Mouse (Mus musculus) heart, postnatal 14 days (tissue): ENCODE measurements at regions not wholly inside any gene's neighbourhood (a gene's known extent, or its start where the extent isn't known, plus 50 kb on each side); places are given as distances from the start of the nearest gene placed in this dataset.
A peak's percentile ranks its signal among the peaks of the same experiment; 100 is the strongest.

Source experiments
- DNase-seq, 2 experiments: peaks; one replicate each; pipeline ENCODE4 v3.0.0; 2021 to 2022
- intact Hi-C: fragments of 180-260 bp; cut with DNase I; formaldehyde crosslinking; loops from one replicate; pipeline ENCODE4 v1.15.1; 2025

DNA sequence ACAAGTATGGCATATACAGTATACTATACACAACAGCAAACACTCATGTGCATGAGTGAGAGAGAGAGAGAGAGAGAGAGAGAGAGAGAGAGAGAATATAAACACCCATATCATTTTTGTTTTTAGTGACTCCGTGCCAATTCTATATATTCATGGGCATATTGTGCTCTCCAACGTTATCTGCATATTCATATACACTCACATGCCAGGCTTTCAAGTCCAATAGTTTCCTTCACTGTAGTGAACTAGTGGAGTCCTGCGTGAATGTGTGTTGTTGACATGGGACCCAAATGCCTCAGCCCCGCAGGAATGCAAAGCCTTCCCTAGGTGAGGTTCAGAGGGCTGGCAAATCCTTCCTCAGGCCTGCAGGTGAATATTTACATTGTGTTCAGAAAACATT, 53.4 kb upstream of the Nab1 start:
- no peak for DNase-seq
- intact Hi-C loops, result no loop called here

DNA sequence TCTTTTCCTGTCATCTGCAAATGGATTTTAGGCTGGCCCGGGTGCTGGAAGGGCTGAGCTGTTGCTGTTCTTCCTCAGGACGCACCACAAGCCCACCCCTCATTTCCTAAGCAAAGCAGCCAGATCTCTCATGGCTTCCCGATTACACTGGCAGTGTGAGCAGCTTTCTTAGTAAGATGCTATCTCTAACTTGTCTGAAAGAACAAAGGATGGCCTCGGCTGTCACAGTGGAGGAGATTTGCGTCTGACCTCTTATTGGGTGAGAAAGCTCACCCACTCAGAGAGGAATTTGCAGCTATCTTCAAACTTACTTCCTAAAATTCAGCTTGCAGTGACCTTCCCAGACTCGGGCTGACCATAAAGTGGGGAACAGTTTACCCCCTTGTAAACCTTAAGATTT, 64.7 kb upstream of the Nemp2 start:
- intact Hi-C loops, result no loop called here

DNA sequence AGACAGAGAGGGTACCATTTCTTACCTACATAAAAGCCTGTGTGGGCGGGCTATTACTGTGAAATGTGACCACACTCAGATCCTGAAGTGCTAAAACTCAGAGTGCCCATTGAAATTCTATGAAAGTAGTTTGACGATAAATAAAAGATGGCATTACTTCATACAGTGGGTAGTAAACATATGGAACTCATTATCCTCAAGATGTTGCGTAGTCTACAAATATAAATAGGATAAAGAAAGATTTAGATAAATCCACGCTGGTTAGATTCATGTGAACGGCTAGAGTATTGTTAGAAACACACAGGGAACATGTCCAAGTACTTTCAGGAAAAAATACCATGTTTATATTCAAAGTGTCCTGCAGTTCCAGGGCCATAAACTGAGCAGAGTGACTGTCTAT, 58.8 kb upstream of the Nemp2 start:
- no peak for DNase-seq
- intact Hi-C loops, result no loop called here

More for the DNA sequence above, 64.7 kb upstream of the Nemp2 start:
- DNase-seq, result no peak

GRCm38 (mm10) chr1:52578298-52579056, 52.0 kb upstream of the Nemp2 start:
- DNase-seq, result peak; percentile 1 to 35
- intact Hi-C loops, result no loop called here

GRCm38 (mm10) chr1:52580132-52580896, 50.2 kb upstream of the Nemp2 start:
- no peak for DNase-seq
- intact Hi-C loops, result no loop called here
